In genomic region chr19:53186456-53186855, GRCm38 (mm10) we compare ENCODE assay signal across 15 mouse cellular contexts. TPM values are rescaled to one million over a fixed set of nuclear protein-coding genes. Genes with fewer than 3 reads are reported as not detected.
DNase-seq lines count a peak whose midpoint lies in the region; ATAC-seq and TF ChIP-seq lines count a peak whose summit lies in the region.
"Had no signal": no experiment of that assay in that cellular context is flagged by ENCODE, and none has a peak within 500 bp of the region (broad histone marks: within the 10 kb centered on the region; RNA-seq: fewer than 3 reads in every experiment).

No protein-coding gene starts in this region.

- peaks cover 17% of the 10 kb centered on the region for H3K36me3 ChIP-seq in erythroblast, embryonic 14.5 days (ENCODE audit: control insufficient read depth)
- no peaks in the 10 kb centered on the region for H3K36me3 ChIP-seq in intestine, postnatal 0 days (ENCODE audit: control insufficient read depth, insufficient read depth)
- no peaks in the 10 kb centered on the region for H3K36me3 ChIP-seq in intestine, embryonic 16.5 days (ENCODE audit: control insufficient read depth, insufficient read depth, low read length)
- 0 out of 2 replicates have a peak, but pooled peaks cover 4% of the 10 kb centered on the region for H3K36me3 ChIP-seq in liver, embryonic 12.5 days
- H3K36me3 ChIP-seq: forebrain, embryonic 15.5 days; hindbrain, embryonic 15.5 days had no signal

- H3K27ac ChIP-seq in intestine, postnatal 0 days (ENCODE audit: low read depth, low read length): no peak overlapping the region
- no peak overlapping the region for H3K27ac ChIP-seq in intestine, embryonic 16.5 days (ENCODE audit: low read length)
- no peak overlapping the region for H3K27ac ChIP-seq in bone marrow, adult 2 months (ENCODE audit: control insufficient read depth, insufficient read depth, low read depth, low read length, poor library complexity)
- H3K27ac ChIP-seq in liver, embryonic 12.5 days: peak overlapping the region; percentile 61
- H3K27ac ChIP-seq: forebrain, embryonic 15.5 days; hindbrain, embryonic 15.5 days had no signal

- no peak for DNase-seq in embryo, embryonic 11 days
- DNase-seq in ovary, adult 18-20 months (ENCODE audit: low spot score): no peak
- DNase-seq: adrenal gland, postnatal 25 days; cerebellum, postnatal 36 days; gastrocnemius, postnatal 25 days; lung, adult 18-20 months had no signal

- H3K9ac ChIP-seq in intestine, postnatal 0 days (ENCODE audit: low read depth, low read length): no peak overlapping the region
- H3K9ac ChIP-seq in intestine, embryonic 16.5 days (ENCODE audit: low read depth, low read length): no peak overlapping the region
- peak overlapping the region; percentile 37; the same call in 1 of the 2 replicates for H3K9ac ChIP-seq in liver, embryonic 12.5 days
- H3K9ac ChIP-seq: forebrain, embryonic 15.5 days; hindbrain, embryonic 15.5 days had no signal

- H3K9me3 ChIP-seq in erythroblast, embryonic 14.5 days (ENCODE audit: control insufficient read depth, low read length): no peaks in the 10 kb centered on the region
- no peaks in the 10 kb centered on the region for H3K9me3 ChIP-seq in intestine, postnatal 0 days (ENCODE audit: control insufficient read depth)
- H3K9me3 ChIP-seq in intestine, embryonic 16.5 days (ENCODE audit: control insufficient read depth, low read length): no peaks in the 10 kb centered on the region
- no peaks in the 10 kb centered on the region for H3K9me3 ChIP-seq in liver, embryonic 12.5 days (replicated peaks)
- H3K9me3 ChIP-seq: forebrain, embryonic 15.5 days; hindbrain, embryonic 15.5 days had no signal

- ATAC-seq in erythroblast, adult 5-6 weeks (replicated peaks; ENCODE audit: low FRiP score, poor library complexity, severe bottlenecking): no peak
- ATAC-seq in intestine, postnatal 0 days: 0 out of 2 replicates have a peak, but pooled peaks have one; percentile 41
- ATAC-seq in intestine, embryonic 16.5 days: no peak
- no peak for ATAC-seq in liver, embryonic 12.5 days
- ATAC-seq: forebrain, embryonic 15.5 days had no signal

- H3K4me3 ChIP-seq in erythroblast, embryonic 14.5 days (replicated peaks): peak overlapping the region; percentile 60
- H3K4me3 ChIP-seq in intestine, postnatal 0 days (ENCODE audit: low read depth, low read length): no peak overlapping the region
- no peak overlapping the region for H3K4me3 ChIP-seq in intestine, embryonic 16.5 days (ENCODE audit: low read length)
- peak overlapping the region; percentile 34 for H3K4me3 ChIP-seq in bone marrow, adult 2 months (replicated peaks; ENCODE audit: control insufficient read depth, low read depth, low read length)
- peak overlapping the region; percentile 31 for H3K4me3 ChIP-seq in liver, embryonic 12.5 days
- H3K4me3 ChIP-seq: forebrain, embryonic 15.5 days; hindbrain, embryonic 15.5 days; myocyte had no signal

- WGBS in intestine, postnatal 0 days: 33% methylated on average over 4 of the region's 4 CpGs
- WGBS in intestine, embryonic 16.5 days: 49% methylated on average over 4 of the region's 4 CpGs
- WGBS in bone marrow, adult 2 months: 58% methylated on average over 4 of the region's 4 CpGs
- 37% methylated on average over 4 of the region's 4 CpGs for WGBS in liver, embryonic 12.5 days (ENCODE audit: insufficient replicate concordance)

- TF ChIP-seq CTCF in intestine, postnatal 0 days (IDR thresholded peaks at IDR 0.05; ENCODE audit: low read depth): no peak
- TF ChIP-seq CTCF in bone marrow, adult 2 months (IDR thresholded peaks at IDR 0.05; ENCODE audit: control insufficient read depth, insufficient read depth, low read length): no peak

- no peak overlapping the region for H3K4me2 ChIP-seq in intestine, postnatal 0 days (replicated peaks; ENCODE audit: low read depth)
- H3K4me2 ChIP-seq in intestine, embryonic 16.5 days (ENCODE audit: low read depth, low read length): no peak overlapping the region
- peak overlapping the region; percentile 52 for H3K4me2 ChIP-seq in liver, embryonic 12.5 days
- H3K4me2 ChIP-seq: forebrain, embryonic 15.5 days; hindbrain, embryonic 15.5 days had no signal

- H3K27me3 ChIP-seq in erythroblast, embryonic 14.5 days (ENCODE audit: control insufficient read depth): peaks cover 29% of the 10 kb centered on the region
- no peaks in the 10 kb centered on the region for H3K27me3 ChIP-seq in intestine, postnatal 0 days (replicated peaks; ENCODE audit: control insufficient read depth, insufficient read depth, low read length)
- no peaks in the 10 kb centered on the region for H3K27me3 ChIP-seq in intestine, embryonic 16.5 days (replicated peaks; ENCODE audit: control insufficient read depth, insufficient read depth, low read length)
- peaks cover 12% of the 10 kb centered on the region; the same call in 1 of the 2 replicates for H3K27me3 ChIP-seq in liver, embryonic 12.5 days (replicated peaks)
- H3K27me3 ChIP-seq: forebrain, embryonic 15.5 days; hindbrain, embryonic 15.5 days had no signal

- TF ChIP-seq POLR2A in bone marrow, adult 2 months (IDR thresholded peaks at IDR 0.05; ENCODE audit: borderline replicate concordance, control insufficient read depth, low read depth, low read length): no peak

- H3K4me1 ChIP-seq in erythroblast, embryonic 14.5 days (ENCODE audit: control insufficient read depth): peaks cover 83% of the 10 kb centered on the region
- peaks cover 4% of the 10 kb centered on the region for H3K4me1 ChIP-seq in intestine, postnatal 0 days (replicated peaks; ENCODE audit: control insufficient read depth, insufficient read depth, low read length)
- H3K4me1 ChIP-seq in intestine, embryonic 16.5 days (ENCODE audit: control insufficient read depth, insufficient read depth, low read length): peaks cover 53% of the 10 kb centered on the region
- peaks cover 13% of the 10 kb centered on the region for H3K4me1 ChIP-seq in bone marrow, adult 2 months (ENCODE audit: control insufficient read depth, insufficient read depth, low read length)
- peaks cover 93% of the 10 kb centered on the region for H3K4me1 ChIP-seq in liver, embryonic 12.5 days

RNA-seq across cellular contexts. Expression of gene Add3, which starts 46.2 kb away (rescaled TPM):
- 0.09 and 0.18 TPM in 2 replicates for polyA plus RNA-seq in erythroblast, embryonic 14.5 days (2012)
- total RNA-seq in erythroblast, adult 5-6 weeks (2015; ENCODE audit: low replicate concordance): 38.0 and 46.8 TPM in 2 replicates
- total RNA-seq in erythroblast, adult 5-6 weeks (2017; ENCODE audit: low replicate concordance): 35.1 and 35.5 TPM in 2 replicates
- polyA plus RNA-seq in intestine, postnatal 0 days (2015; fragmentation: Nextera tagmentation; extraction: Ambion mirVana): 46.8 and 50.9 TPM in 2 replicates
- 120 and 121 TPM in 2 replicates for polyA plus RNA-seq in intestine, embryonic 16.5 days (2015; fragmentation: Nextera tagmentation; extraction: Ambion mirVana)
- polyA plus RNA-seq in bone marrow, adult 2 months (2011; ENCODE audit: insufficient read depth, insufficient read length, low replicate concordance, missing spikeins): 21.3 and 43.6 TPM in 2 replicates
- polyA plus RNA-seq in liver, embryonic 12.5 days (2016; fragmentation: Nextera tagmentation; extraction: Ambion mirVana): 42.1 and 42.2 TPM in 2 replicates

Comparison
In these comparisons a context has a peak if more than half of its experiments do, and no peak if none do; other contexts are left out.
1. H3K4me3 ChIP-seq: peak in erythroblast, embryonic 14.5 days (single experiment), bone marrow, adult 2 months (single experiment) and liver, embryonic 12.5 days (single experiment); none in intestine, postnatal 0 days (single experiment) and intestine, embryonic 16.5 days (single experiment).
2. RNA of gene Add3, which starts 46.2 kb away (polyA plus RNA-seq): 120 to 121 TPM in intestine, embryonic 16.5 days, 46.8 to 50.9 TPM in intestine, postnatal 0 days, 21.3 to 43.6 TPM in bone marrow, adult 2 months and 42.1 to 42.2 TPM in liver, embryonic 12.5 days; 0.09 to 0.18 TPM in erythroblast, embryonic 14.5 days; every median in the first group is over 10 times any median in the second.